Mouse (Mus musculus) lung, embryonic 16.5 days (tissue): ENCODE measurements around the gene Cdc20. TPM values are rescaled to one million over a fixed set of nuclear protein-coding genes. Genes with fewer than 3 reads are reported as not detected.

Experiments used
- polyA plus RNA-seq: library from polyadenylated mRNA; unstranded; fragments of >200 nt; fragmentation: Nextera tagmentation; extraction: Ambion mirVana; gene quantifications from 2 replicates; pipeline ENCODE4 v1.2.1, GENCODE M21; 2015

The Cdc20 gene
- polyA plus RNA-seq, 1 experiment from 2014 or later, result 292 TPM

Other genes with a start within 250 kb of the Cdc20 start
- gene Ptprf, start 145.9 kb downstream of the Cdc20 start, polyA plus RNA-seq, result 79.7 and 84.3 TPM in 2 replicates
- 5.8 and 6.3 TPM in 2 replicates for gene Szt2, start 28.1 kb downstream of the Cdc20 start, polyA plus RNA-seq
- 87.8 and 90.1 TPM in 2 replicates for gene Med8, start 28.0 kb downstream of the Cdc20 start, polyA plus RNA-seq
- gene Elovl1, start 9.3 kb downstream of the Cdc20 start, polyA plus RNA-seq, result 111 and 116 TPM in 2 replicates
- gene Mpl, start 20.2 kb upstream of the Cdc20 start, polyA plus RNA-seq, result 0.67 and 0.83 TPM in 2 replicates
- 99.4 and 102 TPM in 2 replicates for gene Tie1, start 52.7 kb upstream of the Cdc20 start, polyA plus RNA-seq
- 18.8 and 21.1 TPM in 2 replicates for gene 2610528J11Rik, start 89.6 kb upstream of the Cdc20 start, polyA plus RNA-seq
- gene Tmem125, start 106.7 kb upstream of the Cdc20 start, polyA plus RNA-seq, result 8.0 and 8.4 TPM in 2 replicates
- 1.3 and 1.6 TPM in 2 replicates for gene Cfap57, start 183.4 kb upstream of the Cdc20 start, polyA plus RNA-seq
- 116 and 125 TPM in 2 replicates for gene Ebna1bp2, start 183.4 kb upstream of the Cdc20 start, polyA plus RNA-seq
- not detected in 2 replicates for gene Olfr62, start 221.6 kb upstream of the Cdc20 start, polyA plus RNA-seq